Mouse (Mus musculus): ENCODE measurements at regions not wholly inside any gene's neighbourhood (a gene's known extent, or its start where the extent isn't known, plus 50 kb on each side); places are given as distances from the start of the nearest gene placed in this dataset.

DNA sequence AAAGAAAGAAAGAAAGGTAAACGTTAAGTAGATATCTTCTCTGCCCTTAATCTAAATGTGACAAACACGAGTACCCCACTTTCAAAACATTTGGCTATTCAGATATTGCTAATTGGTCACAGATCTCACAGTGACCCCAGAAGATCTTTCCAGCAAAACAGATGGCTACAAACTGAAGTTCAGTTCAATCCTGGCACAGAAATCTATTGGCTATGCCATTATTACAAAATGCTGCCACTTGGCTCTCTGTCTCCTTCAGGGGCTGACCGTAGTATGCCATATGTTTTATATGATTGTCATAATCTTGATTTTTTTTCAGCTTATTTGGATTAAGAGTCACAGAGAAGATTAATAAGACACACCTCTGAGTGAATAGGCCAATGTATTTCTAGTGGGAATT, 873.2 kb downstream of the Slc22a22 start:
- no peak for DNase-seq

DNA sequence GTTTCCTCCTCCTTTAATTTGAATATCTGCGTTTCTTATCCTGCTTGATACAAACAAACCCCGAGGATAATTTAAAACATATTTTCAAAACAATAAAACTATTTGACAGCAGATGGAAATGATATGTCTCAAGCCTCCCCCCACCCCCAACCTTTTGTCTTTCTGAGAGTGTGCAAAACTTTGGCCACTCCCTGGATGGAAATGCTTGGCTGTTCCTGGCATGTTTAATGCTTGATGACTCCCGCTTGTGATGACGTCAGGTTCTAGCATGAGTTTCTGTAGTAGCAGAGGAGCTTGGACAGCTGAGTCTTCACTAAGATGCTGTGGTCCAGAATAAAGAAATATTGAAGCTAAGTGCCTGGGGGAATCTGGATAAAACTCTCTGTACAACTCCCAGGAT, 884.8 kb downstream of the Slc22a22 start:
- DNase-seq = no peak

DNA sequence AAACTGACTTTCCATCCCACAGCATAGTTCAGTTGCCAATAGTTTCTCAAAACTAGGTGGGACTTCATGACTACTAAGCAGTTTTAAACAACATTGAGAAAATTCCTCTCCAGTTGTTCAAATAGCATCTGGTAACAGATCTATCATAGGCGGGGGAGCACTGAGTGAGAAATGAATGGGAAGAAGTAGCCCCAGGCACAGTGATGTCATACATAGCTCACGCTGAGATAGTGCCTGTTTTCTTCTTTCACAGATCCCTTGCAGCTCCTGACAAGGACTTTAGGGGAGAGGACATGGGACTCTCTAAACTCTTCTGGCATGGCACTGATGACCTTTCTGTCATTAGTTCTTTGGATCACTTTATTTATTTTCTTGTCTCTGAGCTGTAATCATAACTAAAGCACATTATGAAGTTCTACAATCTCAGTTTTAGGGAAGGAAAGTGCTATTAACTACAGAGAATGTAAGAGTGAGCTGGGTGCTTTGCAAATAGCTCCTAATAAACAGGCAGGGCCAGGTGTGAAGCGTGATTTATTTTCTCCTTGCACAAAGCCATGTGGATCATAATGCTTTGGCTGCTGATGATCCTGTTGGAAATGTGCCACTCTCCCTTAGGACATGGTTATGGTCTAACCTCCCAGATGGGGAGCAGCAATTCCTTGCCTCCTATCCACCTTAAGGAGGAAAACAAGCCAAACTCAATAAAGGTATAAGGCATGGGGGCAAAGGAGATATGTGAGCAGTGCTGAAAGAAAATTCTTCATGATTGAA, 896.5 kb downstream of the Slc22a22 start:
- DNase-seq = peak; percentile 11

DNA sequence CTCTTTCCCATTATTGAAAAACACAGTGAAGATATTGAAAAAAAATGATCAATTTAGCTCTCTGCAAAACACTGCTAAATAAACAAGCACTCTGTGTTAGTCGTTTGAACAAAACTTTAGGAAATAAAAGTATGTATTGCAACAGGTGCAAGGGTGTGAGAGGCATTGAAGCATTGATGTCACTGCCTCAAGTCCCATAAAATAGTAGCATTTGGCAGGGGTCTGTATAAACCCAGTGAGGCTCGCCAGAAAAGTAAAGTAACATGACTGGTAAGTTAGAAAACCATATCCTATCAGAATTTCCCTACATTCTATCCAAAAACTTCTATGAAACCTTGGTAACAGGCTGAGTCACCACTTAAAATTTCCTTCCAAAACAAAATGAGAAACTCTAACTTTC, 914.2 kb downstream of the Slc22a22 start:
- no peak for DNase-seq

DNA sequence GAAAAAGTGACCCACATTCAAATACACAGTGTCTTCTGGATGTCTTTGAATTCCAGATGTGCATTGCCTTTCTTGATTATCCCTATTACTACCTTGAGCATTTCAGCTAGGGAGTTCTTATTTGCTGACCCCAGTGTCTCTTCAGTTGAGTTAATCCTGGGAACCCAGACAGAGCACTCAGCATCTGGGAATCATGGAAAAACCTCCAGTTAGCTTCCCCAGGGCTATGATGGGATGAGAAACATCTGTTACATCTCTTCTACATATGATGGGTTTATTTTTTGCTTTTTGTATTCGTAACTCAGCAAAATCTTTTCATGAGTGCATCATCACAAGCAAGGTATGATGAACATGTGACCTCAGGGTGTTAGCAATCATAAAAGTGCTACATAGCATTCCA, 914.6 kb downstream of the Slc22a22 start:
- DNase-seq = no peak

DNA sequence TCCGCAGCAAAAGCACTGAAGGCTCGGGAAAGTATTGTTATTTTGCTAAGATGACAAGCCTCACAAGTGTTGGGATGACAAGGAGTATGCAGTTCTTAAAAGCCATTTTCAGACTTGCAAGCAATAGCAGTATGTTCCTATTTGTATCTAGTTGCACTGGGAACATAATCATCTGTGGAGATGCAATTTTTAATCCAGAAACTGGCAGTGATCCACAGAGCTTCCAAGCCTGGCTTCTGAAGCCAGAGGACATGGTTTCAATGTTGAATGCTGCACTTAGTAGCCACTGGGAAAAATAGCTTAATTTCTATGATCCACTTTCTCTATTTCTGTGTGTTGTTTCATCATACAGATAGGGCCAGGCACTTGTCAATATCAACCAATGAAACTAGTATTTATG, 915.3 kb downstream of the Slc22a22 start:
- DNase-seq = no peak

DNA sequence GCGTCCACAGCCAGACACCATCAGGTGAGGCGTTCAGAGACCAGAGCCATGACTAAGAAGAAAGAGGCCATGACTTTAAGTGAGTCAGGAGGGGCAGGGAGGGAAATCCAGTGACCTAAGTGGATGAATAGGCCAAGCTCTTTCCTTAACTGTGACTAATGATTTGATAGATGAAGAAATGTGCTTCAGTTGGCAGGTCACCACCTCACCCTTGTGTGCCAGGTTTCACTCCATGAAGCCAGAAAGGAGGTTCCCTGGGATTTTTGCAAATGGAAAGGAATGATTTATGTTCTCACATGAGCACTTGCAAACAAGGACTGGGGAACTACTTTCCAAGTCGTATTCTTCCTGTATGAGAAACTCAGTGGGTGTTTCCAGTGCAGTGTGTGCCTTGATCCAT, 923.0 kb downstream of the Slc22a22 start:
- no peak for DNase-seq

DNA sequence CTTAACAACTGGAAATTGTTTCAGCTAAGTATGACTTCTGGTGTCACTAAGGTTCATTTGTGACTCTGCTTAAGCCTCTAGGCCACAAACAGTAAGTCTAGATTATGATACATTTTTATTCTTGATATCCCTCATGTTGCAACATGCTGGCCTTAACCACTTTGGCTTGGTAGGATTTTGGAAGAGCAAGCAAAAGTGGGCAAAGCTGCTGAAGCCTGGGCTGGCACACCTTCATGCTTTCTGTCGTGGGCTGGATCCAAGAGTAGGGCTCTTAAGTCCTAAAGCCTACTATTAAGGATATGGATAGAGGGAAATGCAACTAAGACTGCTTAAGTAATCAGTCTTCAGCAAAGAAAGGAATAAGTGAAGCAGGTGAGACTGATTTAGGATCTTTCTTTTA, 923.6 kb downstream of the Slc22a22 start:
- DNase-seq = no peak

DNA sequence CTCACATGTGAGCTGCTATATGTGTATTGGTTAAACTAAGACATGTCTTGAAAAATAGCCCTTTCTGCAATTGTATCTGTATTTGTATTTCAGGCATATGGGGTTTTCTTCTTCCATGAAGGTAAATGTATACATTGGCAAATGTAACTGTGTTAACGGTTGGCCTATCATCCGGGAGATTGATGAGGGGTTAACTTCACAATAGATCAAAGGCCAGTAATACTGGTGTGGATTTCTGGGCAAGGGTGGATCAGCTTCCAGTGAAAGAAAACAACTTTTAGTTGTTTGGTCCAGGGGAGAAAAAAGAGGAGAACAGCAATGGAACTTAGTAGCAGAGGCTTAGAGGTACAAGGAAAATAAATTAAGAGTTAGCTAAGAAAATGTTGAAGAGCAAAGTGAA, 945.9 kb downstream of the Slc22a22 start:
- no peak for DNase-seq

DNA sequence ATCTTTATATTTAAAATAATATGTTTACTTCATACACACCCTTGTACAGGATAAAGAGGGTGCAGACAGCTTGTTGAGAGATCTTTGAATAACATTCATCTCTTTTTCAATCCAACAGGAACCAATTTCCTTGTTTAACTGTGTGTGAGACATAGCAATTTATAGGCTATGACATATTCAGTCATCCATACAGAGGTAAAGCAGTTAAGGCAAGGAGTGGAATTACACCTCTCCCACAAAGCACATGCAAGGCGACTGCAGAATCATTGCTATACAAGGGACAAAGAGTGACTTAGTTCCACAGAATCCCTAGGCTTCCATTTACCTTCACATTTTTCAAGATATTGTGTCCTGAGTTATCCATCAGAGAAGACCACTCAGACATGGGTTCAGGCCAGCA, 959.0 kb downstream of the Slc22a22 start:
- DNase-seq = no peak

DNA sequence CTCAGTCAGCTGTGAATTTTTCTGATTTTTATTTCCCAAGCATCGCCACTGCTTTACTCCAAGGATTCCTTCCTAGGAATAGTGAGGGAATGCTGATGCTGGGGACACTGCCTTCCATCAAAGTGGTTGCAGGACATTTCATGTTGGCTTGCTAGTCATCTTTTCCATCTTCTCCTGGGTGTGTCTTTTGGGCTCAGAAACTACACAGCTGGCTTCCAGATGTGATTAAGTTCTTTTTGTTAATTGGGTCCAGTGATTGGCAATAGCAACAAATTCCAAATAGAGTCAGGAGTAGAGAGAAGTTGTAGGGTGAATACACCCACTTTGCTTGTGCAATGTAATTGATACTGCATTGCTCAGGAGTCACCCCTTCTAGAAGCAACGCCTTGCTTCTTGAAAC, 961.3 kb downstream of the Slc22a22 start:
- DNase-seq = no peak

DNA sequence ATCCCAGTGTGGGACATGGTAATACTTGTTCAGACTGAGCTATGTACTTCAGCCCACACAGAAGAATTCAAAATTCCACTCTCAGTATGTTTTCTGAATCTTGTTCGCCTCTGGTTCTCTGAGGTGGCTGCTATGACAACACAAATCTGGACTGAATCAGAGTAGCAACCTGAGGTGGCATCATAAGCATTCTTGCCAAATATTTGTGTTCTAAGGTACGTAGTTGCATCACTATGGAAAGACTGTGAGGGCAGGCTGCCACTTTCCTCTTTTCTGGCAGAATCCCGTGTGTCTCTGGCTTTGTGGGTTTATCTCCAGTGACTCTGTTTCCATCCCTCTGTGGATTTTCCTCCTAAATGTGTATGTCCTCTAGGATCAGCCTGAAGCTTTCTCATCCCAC, 978.7 kb downstream of the Slc22a22 start:
- no peak for DNase-seq

DNA sequence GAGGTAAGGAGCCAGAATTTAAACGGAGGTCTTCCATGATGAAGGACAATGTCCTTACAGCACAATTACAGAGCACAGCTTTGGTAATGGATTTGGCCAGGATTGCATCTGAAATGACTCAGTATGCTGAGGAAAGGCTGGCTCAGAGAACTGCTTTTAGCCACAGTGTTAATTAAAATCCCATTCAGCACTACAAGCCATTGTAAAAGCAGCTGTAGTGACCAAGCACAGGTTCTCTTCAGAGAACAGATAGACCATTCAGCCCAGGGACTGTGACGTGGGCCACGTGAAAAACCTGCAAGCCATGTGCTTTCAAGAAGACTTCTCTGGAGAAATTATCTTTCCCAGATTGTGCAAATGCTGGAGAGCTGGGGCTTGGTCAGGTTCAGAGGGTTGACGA, 979.7 kb downstream of the Slc22a22 start:
- DNase-seq = no peak

DNA sequence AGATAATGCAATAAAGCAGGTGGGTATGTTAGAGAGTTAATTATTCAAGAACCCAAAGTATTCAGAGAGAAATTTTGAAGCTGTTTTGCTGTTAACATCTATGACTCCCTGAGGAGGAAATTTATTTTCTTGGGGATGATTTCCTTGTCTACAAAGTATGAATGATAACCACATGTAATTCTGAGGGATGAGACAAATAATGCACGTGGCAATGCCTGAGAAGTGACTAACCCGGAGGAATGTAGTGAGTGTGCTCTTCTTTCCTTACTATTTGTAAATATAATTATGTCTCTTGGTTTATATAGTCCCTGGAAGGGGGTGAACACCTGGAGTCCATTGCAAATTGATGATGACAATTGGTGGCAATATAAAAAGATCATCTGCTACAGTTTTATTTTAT, 981.1 kb downstream of the Slc22a22 start:
- DNase-seq = no peak

DNA sequence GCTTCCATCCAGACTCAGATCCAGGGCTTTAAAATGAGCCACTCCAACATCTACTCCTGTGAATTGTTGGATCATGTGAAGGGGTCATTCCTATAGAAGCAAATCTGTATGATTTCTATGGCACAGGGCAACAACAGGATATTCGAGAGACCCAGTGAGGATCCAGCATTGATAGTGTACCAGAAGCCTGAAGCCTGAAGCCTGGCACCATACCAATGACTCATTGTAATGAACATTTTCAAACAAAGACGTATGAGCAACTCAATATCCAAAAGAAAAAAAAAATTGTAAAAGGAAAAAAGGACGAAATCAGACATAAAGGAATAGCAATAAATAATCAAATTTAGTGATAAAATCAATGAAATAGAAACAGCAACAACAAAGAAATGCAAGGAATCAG, 991.5 kb downstream of the Slc22a22 start:
- DNase-seq = no peak

DNA sequence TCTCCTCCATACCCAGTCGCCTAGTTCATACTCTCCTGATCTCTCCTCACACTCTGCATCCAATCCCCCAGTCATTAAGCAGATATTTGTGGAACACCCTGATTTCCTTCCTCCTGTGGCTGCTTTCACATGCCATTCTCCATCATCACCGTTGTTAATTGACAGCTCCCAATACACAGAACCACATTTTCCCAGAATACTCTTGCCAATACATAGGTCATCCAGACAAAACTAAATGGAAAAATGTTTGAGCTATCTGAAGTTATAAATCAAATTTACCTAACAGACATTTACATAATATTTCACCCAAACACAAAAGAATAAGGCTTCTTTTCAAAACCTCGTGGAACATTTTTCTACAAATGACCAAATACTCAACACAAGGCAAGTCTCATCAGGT, 992.7 kb downstream of the Slc22a22 start:
- DNase-seq = no peak

DNA sequence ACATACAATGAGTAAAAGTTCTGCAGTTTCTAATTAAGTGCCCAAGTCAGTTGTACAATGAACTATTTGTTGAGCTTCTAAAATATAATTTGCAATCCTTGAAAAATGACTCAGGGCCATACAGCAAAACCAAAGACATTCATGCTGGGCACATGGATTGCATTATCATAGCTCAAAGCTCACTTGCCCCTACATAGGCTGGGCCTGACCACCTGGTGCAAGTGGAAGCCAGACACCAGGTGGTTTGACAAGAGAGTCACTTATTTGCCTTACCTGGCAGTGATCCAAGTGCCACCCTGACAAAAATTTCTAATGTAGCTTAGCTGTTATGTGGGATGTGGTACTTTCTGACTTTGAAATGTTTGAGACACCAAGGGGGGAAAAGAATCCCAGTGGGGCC, 997.7 kb downstream of the Slc22a22 start:
- DNase-seq = peak; percentile 34

DNA sequence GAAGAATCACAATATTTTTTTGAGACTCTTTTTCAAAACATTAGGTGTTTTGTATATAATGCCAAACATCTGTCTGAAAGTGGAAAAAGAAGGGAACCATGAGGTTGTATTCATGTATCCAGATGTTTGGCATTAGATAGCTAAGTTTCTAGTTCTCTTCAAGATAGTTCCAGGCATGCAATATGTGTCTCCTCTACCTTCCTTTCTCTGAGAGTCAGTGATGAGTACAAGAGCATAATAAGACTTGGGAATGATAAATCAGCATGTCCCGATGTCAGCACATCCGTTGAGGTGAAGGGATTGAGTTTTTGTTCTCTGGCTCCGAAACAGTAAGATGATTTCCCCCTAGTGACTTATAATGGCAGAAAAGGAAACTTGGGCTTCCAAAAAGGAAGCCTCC, 998.4 kb downstream of the Slc22a22 start:
- peak; percentile 10 for DNase-seq

DNA sequence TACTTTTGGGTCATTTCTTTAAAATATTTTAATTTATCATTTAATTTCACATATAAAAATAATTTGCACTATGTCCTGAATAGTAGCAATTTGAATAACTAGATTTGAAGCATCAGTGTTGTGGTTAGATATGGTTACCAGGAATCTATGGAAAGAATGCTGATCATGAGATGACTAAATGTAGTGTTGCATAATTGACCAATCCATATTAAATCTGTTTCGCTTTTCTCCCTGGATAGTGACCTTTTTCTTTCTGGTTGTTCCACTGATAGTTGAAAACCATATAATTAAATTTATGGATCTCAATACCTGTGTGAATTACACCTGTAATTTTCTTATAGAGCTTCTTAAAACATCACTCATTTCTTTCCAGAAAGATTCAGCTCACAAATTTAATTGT, 1003.7 kb downstream of the Slc22a22 start:
- no peak for DNase-seq

DNA sequence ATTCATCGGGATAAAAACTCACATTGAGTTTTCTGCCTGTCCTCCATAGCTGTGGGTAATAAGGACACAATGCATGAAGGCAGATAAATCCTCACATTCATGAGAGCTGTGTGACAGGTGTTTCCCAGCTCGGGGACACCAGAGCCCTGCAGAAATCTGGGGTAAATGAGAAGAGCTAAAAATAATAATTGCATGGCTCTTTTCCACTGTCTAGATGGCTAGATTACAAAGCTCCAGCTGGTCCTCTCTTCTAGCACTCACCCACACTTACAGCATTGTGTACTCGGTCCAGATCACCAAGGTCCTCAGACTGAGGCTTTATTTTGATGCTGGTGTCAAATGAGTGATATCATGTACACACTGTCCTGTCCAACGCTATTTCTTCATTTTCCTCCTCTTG, 1025.5 kb downstream of the Slc22a22 start:
- DNase-seq = no peak

DNA sequence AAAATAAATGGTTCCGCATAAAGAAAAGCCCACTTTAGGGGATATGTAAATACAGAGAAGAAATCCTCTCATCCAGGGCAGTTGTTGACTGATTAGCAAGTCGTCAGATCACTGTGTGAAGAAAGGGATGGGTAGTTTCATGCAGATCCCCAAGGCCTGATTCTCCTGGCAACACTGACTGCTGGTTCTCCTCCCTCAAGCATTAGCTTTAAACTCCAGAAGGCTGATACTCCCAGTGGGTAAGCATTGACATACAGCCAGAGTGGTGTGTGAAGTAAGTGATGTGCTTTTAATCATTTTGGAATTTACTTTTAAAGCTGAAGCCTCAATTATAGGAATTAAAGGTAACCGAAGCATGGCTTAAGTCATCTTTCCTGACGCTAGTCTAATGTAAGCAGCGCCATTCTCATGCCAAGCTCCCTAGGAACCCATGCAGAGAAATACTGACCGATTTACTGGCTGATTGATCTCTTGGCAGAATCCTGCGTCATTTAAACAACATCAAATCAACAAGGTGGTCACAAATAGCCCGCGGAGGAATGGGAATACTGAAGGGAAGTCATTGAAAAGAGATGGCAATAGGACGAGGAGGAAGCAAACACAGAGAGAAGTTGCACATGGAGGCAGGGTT, 1029.3 kb downstream of the Slc22a22 start:
- no peak for DNase-seq

DNA sequence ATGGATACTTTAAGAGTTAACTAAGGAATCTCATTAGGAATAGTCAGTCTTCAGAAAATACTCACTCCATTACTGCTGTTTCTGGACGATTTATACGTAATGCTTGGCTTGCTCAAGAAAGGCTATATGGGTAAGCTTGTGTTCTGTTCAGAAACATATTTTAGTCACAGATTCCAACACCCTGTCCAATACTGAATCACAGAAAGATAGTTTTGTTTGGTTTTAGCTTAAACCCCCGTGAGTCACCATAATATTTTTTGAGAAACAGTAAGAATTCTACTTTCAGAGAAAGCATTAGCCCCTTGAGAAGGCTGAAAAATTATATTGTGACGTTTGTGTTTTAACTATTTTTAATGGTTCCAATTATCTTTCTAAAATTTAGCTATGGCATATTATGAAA, 1037.3 kb downstream of the Slc22a22 start:
- no peak for DNase-seq

DNA sequence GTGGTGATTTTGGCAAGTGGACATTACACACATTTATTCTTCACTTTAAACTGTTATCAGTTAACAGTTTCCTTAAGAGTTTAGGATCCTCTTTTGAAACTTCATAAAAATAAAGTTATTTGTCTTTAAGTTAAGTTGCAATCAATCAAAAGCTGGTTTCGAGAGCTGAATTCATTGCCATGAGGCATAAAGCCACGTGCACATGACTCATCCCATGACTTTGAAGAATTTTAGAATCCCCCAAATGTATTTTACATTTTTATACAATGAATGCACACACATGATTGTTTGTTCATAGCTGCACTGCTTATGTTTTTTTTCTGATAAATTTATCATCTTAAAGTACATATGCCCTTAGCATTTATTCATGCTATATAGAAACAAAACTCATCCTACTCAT, 1039.1 kb downstream of the Slc22a22 start:
- DNase-seq = no peak

DNA sequence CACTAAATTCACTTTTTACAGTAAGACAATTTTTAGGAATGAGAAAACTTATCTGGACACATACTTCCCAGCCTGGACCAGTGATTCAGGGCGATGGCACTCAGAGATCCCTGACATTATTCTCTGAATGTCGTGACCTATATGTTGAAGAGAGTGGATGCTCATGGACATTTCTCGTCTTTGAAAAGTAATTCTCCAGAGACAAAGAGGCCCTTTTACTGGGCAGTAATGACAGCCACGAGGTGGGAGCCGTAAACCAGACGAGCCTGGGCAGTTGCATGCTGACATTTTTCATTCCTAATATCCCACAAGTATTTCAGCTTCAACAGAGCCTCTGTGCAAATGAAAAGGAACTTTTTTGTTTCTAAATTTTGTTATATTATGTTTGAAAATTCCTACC, 1041.3 kb downstream of the Slc22a22 start:
- DNase-seq = no peak

DNA sequence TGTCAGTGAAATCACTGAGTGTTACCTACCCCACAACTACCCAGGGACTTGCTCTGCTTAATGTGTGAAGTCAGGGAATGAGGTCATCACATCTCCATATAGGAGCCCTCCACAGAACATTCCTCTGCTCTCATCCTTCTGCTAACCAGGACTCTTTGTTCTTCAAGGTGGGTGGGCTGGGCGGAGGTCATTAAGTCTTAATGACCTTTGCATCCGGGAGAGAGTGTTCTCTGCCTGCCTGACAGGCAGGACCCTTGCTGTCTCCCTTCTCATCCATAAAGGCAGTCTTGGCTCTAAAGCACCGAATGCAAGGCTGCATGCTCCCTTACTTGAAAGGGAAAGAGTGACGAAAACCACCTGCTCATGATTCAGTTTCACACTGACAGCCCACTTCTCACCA, 1051.4 kb downstream of the Slc22a22 start:
- peak; percentile 52 for DNase-seq

Data from embryo, embryonic 11 days (tissue).